Mouse (Mus musculus) liver, postnatal 0 days (tissue): Measurements from ENCODE around the gene Lpcat3. TPM values are rescaled to one million over a fixed set of nuclear protein-coding genes. Genes with fewer than 3 reads are reported as not detected.

Experiments
- ATAC-seq: fragments of 200-750 bp; cut with Nextera tagmentation; 2 replicates; pipeline ENCODE4 v1.8.0; 2017; ENCODE audit warnings: mild to moderate bottlenecking, moderate library complexity
- DNase-seq: peaks from one replicate; pipeline ENCODE4 v3.0.0-alpha.2; 2016
- H3K27ac ChIP-seq: fragments of 300-500 bp; sonication (generic); 2 replicates; pipeline ENCODE4 v1.5.1; 2014; ENCODE audit warnings: antibody characterized with exemption, moderate library complexity, mild to moderate bottlenecking, low read depth
- H3K27me3 ChIP-seq: fragments of 300-500 bp; sonication (generic); 2 replicates; pipeline ENCODE4 v1.6.1; 2014; ENCODE audit warnings: low read length, control low read depth, mixed read lengths; ENCODE audit not compliant: insufficient read depth
- H3K36me3 ChIP-seq: fragments of 300-500 bp; sonication (generic); replicated peaks from 2 replicates; pipeline ENCODE4 v1.6.1; 2014; ENCODE audit warnings: mild to moderate bottlenecking, control low read depth, low read length, moderate library complexity, mixed read lengths; ENCODE audit not compliant: insufficient read depth
- H3K4me1 ChIP-seq: fragments of 300-500 bp; sonication (generic); 2 replicates; pipeline ENCODE4 v1.6.1; 2014; ENCODE audit warnings: antibody characterized with exemption, mild to moderate bottlenecking, control low read depth; ENCODE audit not compliant: insufficient read depth
- H3K4me2 ChIP-seq: fragments of 300-500 bp; sonication (generic); 2 replicates; pipeline ENCODE4 v1.6.1; 2014; ENCODE audit warnings: low read depth, mild to moderate bottlenecking, low read length, moderate library complexity, mixed read lengths
- H3K4me3 ChIP-seq: fragments of 300-500 bp; sonication (generic); 2 replicates; pipeline ENCODE4 v1.5.1; 2014; ENCODE audit warnings: low read depth, low read length
- H3K9ac ChIP-seq: fragments of 300-500 bp; sonication (generic); replicated peaks from 2 replicates; pipeline ENCODE4 v1.6.1; 2014; ENCODE audit warnings: mild to moderate bottlenecking, moderate library complexity
- H3K9me3 ChIP-seq: fragments of 300-500 bp; sonication (generic); 2 replicates; pipeline ENCODE4 v1.6.1; 2016; ENCODE audit warnings: mild to moderate bottlenecking, control low read depth, low read length, mixed read lengths
- CTCF ChIP-seq: sonication (generic); IDR thresholded peaks from 2 replicates; pipeline ENCODE4 v1.5.1; 2016; ENCODE audit warnings: antibody characterized with exemption, low read depth
- EP300 ChIP-seq: IDR thresholded peaks from 2 replicates; pipeline ENCODE4 v1.6.1; 2016; ENCODE audit warnings: antibody characterized with exemption, low read depth, mild to moderate bottlenecking
- WGBS: fragments of 180-500 bp; shearing (Covaris S2); extraction: QIAGEN DNeasy Blood & Tissue Kit; methylation state at CpG from one replicate; pipeline ENCODE4 v1.1.7; 2014; ENCODE audit not compliant: insufficient replicate concordance; 5-methylcytosine and 5-hydroxymethylcytosine counted together
- polyA plus RNA-seq: library from polyadenylated mRNA; unstranded; fragments of >200 nt; fragmentation: Nextera tagmentation; extraction: Ambion mirVana; gene quantifications from 2 replicates; pipeline ENCODE4 v1.2.1, GENCODE M21; 2015

Lpcat3 gene
- polyA plus RNA-seq, 1 experiment from 2014 or later, result 68.7 TPM

GRCm38 (mm10) chr6:124737040-124737439 lies 74.2 kb downstream of the Lpcat3 start:
- TF ChIP-seq EP300, result no peak
- TF ChIP-seq CTCF, result no peak
- H3K9ac ChIP-seq, result no peak overlapping the region
- no peaks in the 10 kb centered on the region; the same call in 1 of the 2 replicates for H3K36me3 ChIP-seq
- peaks cover 40% of the 10 kb centered on the region for H3K4me1 ChIP-seq
- ATAC-seq (no peak), DNase-seq (no peak)
- no peak overlapping the region for H3K27ac ChIP-seq
- H3K27me3 ChIP-seq, result no peaks in the 10 kb centered on the region
- H3K4me2 ChIP-seq, result no peak overlapping the region
- H3K4me3 ChIP-seq, result no peak overlapping the region
- WGBS, result 76% methylated on average over 11 of the region's 11 CpGs
- no peaks in the 10 kb centered on the region for H3K9me3 ChIP-seq

- H3K4me2 ChIP-seq, result peak within 1 kb of the TSS; percentile 99
- DNase-seq (peak; percentile 84), ATAC-seq (peak; percentile 65)
- no peaks in the 10 kb centered on the region for H3K27me3 ChIP-seq
- 21% methylated on average over 15 of the region's 15 CpGs for WGBS
- peak within 1 kb of the TSS; percentile 29 for H3K4me3 ChIP-seq
- peaks cover 5% of the 10 kb centered on the region; the same call in 1 of the 2 replicates for H3K36me3 ChIP-seq
- peaks cover 33% of the 10 kb centered on the region for H3K4me1 ChIP-seq
- 0 out of 2 replicates have a peak, but pooled peaks have one; percentile 30 for TF ChIP-seq EP300
- no peak for TF ChIP-seq CTCF
- peak within 1 kb of the TSS; percentile 99 for H3K27ac ChIP-seq
- no peaks in the 10 kb centered on the region for H3K9me3 ChIP-seq
- H3K9ac ChIP-seq, result peak within 1 kb of the TSS; percentile 51
Measured at GRCm38 (mm10) chr6:124738511-124739023, 75.7 kb downstream of the Lpcat3 start, which contains the start of gene Ptpn6. TSS of gene Ptpn6 (minus strand) at chr6:124738714.

GRCm38 (mm10) chr6:124739231-124739796 lies 76.5 kb downstream of the Lpcat3 start:
- no peak for ATAC-seq
- peak overlapping the region; percentile 17; the same call in 1 of the 2 replicates for H3K9ac ChIP-seq

GRCm38 (mm10) chr6:124740211-124740887 lies 77.5 kb downstream of the Lpcat3 start:
- whole genome bisulfite sequencing, result under 1% methylated on average over 29 of the region's 29 CpGs
- DNase-seq, result peak; percentile 67
- peak overlapping the region; percentile 63 for H3K4me3 ChIP-seq
- no peak for ATAC-seq
- peak overlapping the region; percentile 73 for H3K9ac ChIP-seq
- H3K9me3 ChIP-seq, result no peaks in the 10 kb centered on the region
- H3K4me2 ChIP-seq, result peak overlapping the region; percentile 99
- no peaks in the 10 kb centered on the region for H3K27me3 ChIP-seq
- H3K4me1 ChIP-seq, result peaks cover 35% of the 10 kb centered on the region
- TF ChIP-seq CTCF (peak; percentile 72), EP300 (no peak)
- H3K36me3 ChIP-seq, result peaks cover 5% of the 10 kb centered on the region; the same call in 1 of the 2 replicates
- H3K27ac ChIP-seq, result peak overlapping the region; percentile 99

More at GRCm38 (mm10) chr6:124739231-124739796, 76.5 kb downstream of the Lpcat3 start:
- Histone ChIP-seq H3K4me1 (peaks cover 29% of the 10 kb centered on the region), H3K27ac (peak overlapping the region; percentile 99), H3K9me3 (no peaks in the 10 kb centered on the region), H3K36me3 (peaks cover 5% of the 10 kb centered on the region; the same call in 1 of the 2 replicates), H3K27me3 (no peaks in the 10 kb centered on the region), H3K4me3 (no peak overlapping the region), H3K4me2 (peak overlapping the region; percentile 99; the same call in 1 of the 2 replicates)
- peak; percentile 11 for DNase-seq
- 77% methylated on average over 10 of the region's 10 CpGs for WGBS
- TF ChIP-seq EP300, result no peak
- TF ChIP-seq CTCF, result no peak

GRCm38 (mm10) chr6:124740888-124741761 lies 78.3 kb downstream of the Lpcat3 start, which contains the start of gene Grcc10:
TSS of gene Grcc10 (minus strand) at chr6:124741374.
- under 1% methylated on average over 41 of the region's 41 CpGs for WGBS

More at GRCm38 (mm10) chr6:124740888-124741761, 78.3 kb downstream of the Lpcat3 start, which contains the start of gene Grcc10:
- H3K4me2 ChIP-seq, result peak within 1 kb of the TSS; percentile 99
- ATAC-seq (peak; percentile 72), DNase-seq (peak; percentile 87)
- peaks cover 37% of the 10 kb centered on the region for H3K4me1 ChIP-seq
- peak within 1 kb of the TSS; percentile 73 for H3K9ac ChIP-seq
- H3K27me3 ChIP-seq, result no peaks in the 10 kb centered on the region
- TF ChIP-seq EP300 (peak; percentile 74; the same call in 1 of the 2 replicates), CTCF (no peak)
- H3K4me3 ChIP-seq, result peak within 1 kb of the TSS; percentile 63
- peak within 1 kb of the TSS; percentile 99 for H3K27ac ChIP-seq
- H3K9me3 ChIP-seq, result no peaks in the 10 kb centered on the region
- H3K36me3 ChIP-seq, result peaks cover 5% of the 10 kb centered on the region; the same call in 1 of the 2 replicates
